Mouse (Mus musculus) heart, embryonic 11.5 days (tissue): Measurements from ENCODE around the gene Kif5a. TPM values are rescaled to one million over a fixed set of nuclear protein-coding genes. Genes with fewer than 3 reads are reported as not detected.

Experiments
- ATAC-seq: fragments of 200-750 bp; cut with Nextera tagmentation; replicated peaks from 2 replicates; pipeline ENCODE4 v1.8.0; 2017; ENCODE audit warnings: moderate library complexity; ENCODE audit not compliant: insufficient number of reproducible peaks, low FRiP score, low TSS enrichment
- H3K27ac ChIP-seq: fragments of 300-500 bp; sonication (generic); 2 replicates; pipeline ENCODE4 v1.5.1; 2014; ENCODE audit warnings: mild to moderate bottlenecking, low read depth, low read length
- H3K27me3 ChIP-seq: fragments of 300-500 bp; sonication (generic); 2 replicates; pipeline ENCODE4 v1.6.1; 2014; ENCODE audit warnings: mild to moderate bottlenecking, low read length, mixed read lengths; ENCODE audit not compliant: control insufficient read depth, insufficient read depth
- H3K36me3 ChIP-seq: fragments of 300-500 bp; sonication (generic); 2 replicates; pipeline ENCODE4 v1.6.1; 2014; ENCODE audit warnings: mild to moderate bottlenecking, low read length, moderate library complexity, mixed read lengths; ENCODE audit not compliant: control insufficient read depth, insufficient read depth
- H3K4me1 ChIP-seq: fragments of 300-500 bp; sonication (generic); 2 replicates; pipeline ENCODE4 v1.6.1; 2014; ENCODE audit warnings: low read length; ENCODE audit not compliant: control insufficient read depth, insufficient read depth
- H3K4me2 ChIP-seq: fragments of 300-500 bp; sonication (generic); 2 replicates; pipeline ENCODE4 v1.6.1; 2014; ENCODE audit warnings: mild to moderate bottlenecking, moderate library complexity
- H3K4me3 ChIP-seq: fragments of 300-500 bp; sonication (generic); 2 replicates; pipeline ENCODE4 v1.5.1; 2014; ENCODE audit warnings: low read depth, low read length
- H3K9ac ChIP-seq: fragments of 300-500 bp; sonication (generic); 2 replicates; pipeline ENCODE4 v1.6.1; 2014; ENCODE audit warnings: mild to moderate bottlenecking, low read depth, low read length, moderate library complexity
- H3K9me3 ChIP-seq: fragments of 300-500 bp; sonication (generic); replicated peaks from 2 replicates; pipeline ENCODE4 v1.6.1; 2016; ENCODE audit warnings: low read length; ENCODE audit not compliant: control insufficient read depth
- WGBS: fragments of 180-500 bp; shearing (Covaris S2); extraction: QIAGEN DNeasy Blood & Tissue Kit; methylation state at CpG from one replicate; pipeline ENCODE4 v1.1.7; 2014; ENCODE audit not compliant: insufficient replicate concordance; 5-methylcytosine and 5-hydroxymethylcytosine counted together
- polyA plus RNA-seq: library from polyadenylated mRNA; unstranded; fragments of >200 nt; fragmentation: Nextera tagmentation; extraction: Ambion mirVana; gene quantifications from 2 replicates; pipeline ENCODE4 v1.2.1, GENCODE M21; 2014

Gene Kif5a
- polyA plus RNA-seq, 1 experiment from 2014 or later: 1.6 TPM

GRCm38 (mm10) chr10:127264971-127265370 lies 1.8 kb upstream of the Kif5a start:
- no peak for ATAC-seq

GRCm38 (mm10) chr10:127264336-127264735 lies 1.2 kb upstream of the Kif5a start:
- ATAC-seq: no peak
- Histone ChIP-seq H3K4me3 (no peak overlapping the region), H3K9me3 (no peaks in the 10 kb centered on the region), H3K4me1 (peaks cover 19% of the 10 kb centered on the region), H3K9ac (no peak overlapping the region), H3K36me3 (peaks cover 4% of the 10 kb centered on the region; the same call in 1 of the 2 replicates), H3K27me3 (peaks cover 34% of the 10 kb centered on the region), H3K4me2 (no peak overlapping the region), H3K27ac (no peak overlapping the region)
- 83% methylated on average over 8 of the region's 8 CpGs for WGBS

More at GRCm38 (mm10) chr10:127264971-127265370, 1.8 kb upstream of the Kif5a start:
- Histone ChIP-seq H3K4me2 (no peak overlapping the region), H3K4me1 (peaks cover 19% of the 10 kb centered on the region), H3K9me3 (no peaks in the 10 kb centered on the region), H3K36me3 (peaks cover 6% of the 10 kb centered on the region; the same call in 1 of the 2 replicates), H3K27ac (no peak overlapping the region), H3K9ac (no peak overlapping the region), H3K4me3 (no peak overlapping the region), H3K27me3 (peaks cover 34% of the 10 kb centered on the region)
- 72% methylated on average over 4 of the region's 4 CpGs for WGBS

- Histone ChIP-seq H3K4me3 (peak overlapping the region; percentile 46; the same call in 1 of the 2 replicates), H3K36me3 (no peaks in the 10 kb centered on the region), H3K27ac (no peak overlapping the region), H3K4me1 (peaks cover 17% of the 10 kb centered on the region), H3K9ac (no peak overlapping the region), H3K9me3 (no peaks in the 10 kb centered on the region), H3K27me3 (peaks cover 34% of the 10 kb centered on the region), H3K4me2 (no peak overlapping the region)
- 64% methylated on average over 3 of the region's 3 CpGs for WGBS
- ATAC-seq: no peak
Observed at GRCm38 (mm10) chr10:127263631-127264030, 483 bp upstream of the Kif5a start.

- ATAC-seq: no peak
- 65% methylated on average over 15 of the region's 15 CpGs for WGBS
- no peak overlapping the region for H3K27ac ChIP-seq
- H3K9me3 ChIP-seq: no peaks in the 10 kb centered on the region
- H3K4me2 ChIP-seq: peak overlapping the region; percentile 86
- 0 out of 2 replicates have a peak overlapping the region, but pooled peaks have one; percentile 46 for H3K4me3 ChIP-seq
- no peaks in the 10 kb centered on the region for H3K36me3 ChIP-seq
- no peak overlapping the region for H3K9ac ChIP-seq
- H3K27me3 ChIP-seq: peaks cover 34% of the 10 kb centered on the region
- H3K4me1 ChIP-seq: peaks cover 7% of the 10 kb centered on the region
Observed at GRCm38 (mm10) chr10:127261706-127262547, 1.2 kb downstream of the Kif5a start.

DNA sequence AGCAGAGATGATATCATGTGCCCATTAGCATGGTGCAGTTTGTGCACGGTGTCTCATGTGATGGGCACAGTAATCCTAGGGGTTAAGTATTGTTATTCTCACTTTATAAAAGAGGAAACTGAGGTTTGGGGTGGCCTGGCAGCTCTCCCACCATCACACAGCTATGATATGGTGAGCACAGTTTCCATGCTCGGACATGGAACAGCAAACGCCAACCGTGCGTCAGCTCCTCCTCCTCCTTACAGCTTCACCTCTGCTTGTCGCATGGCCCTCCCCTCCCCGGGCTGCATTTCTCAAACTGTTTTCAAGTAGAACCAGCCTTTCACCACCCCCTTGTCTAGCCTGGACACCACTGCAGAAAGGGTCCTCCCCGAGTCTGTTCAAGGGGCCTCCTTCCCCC lies 4.7 kb downstream of the Kif5a start:
- peaks cover 24% of the 10 kb centered on the region for H3K27me3 ChIP-seq
- 66% methylated on average over 8 of the region's 8 CpGs for WGBS
- H3K4me2 ChIP-seq: no peak overlapping the region
- H3K9ac ChIP-seq: no peak overlapping the region
- H3K4me3 ChIP-seq: no peak overlapping the region
- no peaks in the 10 kb centered on the region for H3K9me3 ChIP-seq
- H3K4me1 ChIP-seq: 0 out of 2 replicates have a peak, but pooled peaks cover 6% of the 10 kb centered on the region
- no peaks in the 10 kb centered on the region for H3K36me3 ChIP-seq
- ATAC-seq: no peak
- H3K27ac ChIP-seq: no peak overlapping the region

GRCm38 (mm10) chr10:127257790-127258189 lies 5.4 kb downstream of the Kif5a start:
- H3K4me2 ChIP-seq: no peak overlapping the region
- H3K27ac ChIP-seq: no peak overlapping the region
- peaks cover 17% of the 10 kb centered on the region for H3K27me3 ChIP-seq
- no peak overlapping the region for H3K9ac ChIP-seq
- H3K4me3 ChIP-seq: no peak overlapping the region
- no peaks in the 10 kb centered on the region for H3K36me3 ChIP-seq
- WGBS: 72% methylated on average over 6 of the region's 6 CpGs
- ATAC-seq: no peak
- no peaks in the 10 kb centered on the region for H3K9me3 ChIP-seq
- H3K4me1 ChIP-seq: 0 out of 2 replicates have a peak, but pooled peaks cover 3% of the 10 kb centered on the region

- H3K27me3 ChIP-seq: no peaks in the 10 kb centered on the region
- H3K27ac ChIP-seq: no peak overlapping the region
- WGBS: 16% methylated on average over 14 of the region's 14 CpGs
- H3K9me3 ChIP-seq: no peaks in the 10 kb centered on the region
- H3K4me3 ChIP-seq: no peak overlapping the region
- peak; percentile 72; the same call in 1 of the 2 replicates for ATAC-seq
- H3K9ac ChIP-seq: no peak overlapping the region
- H3K4me2 ChIP-seq: no peak overlapping the region
- H3K36me3 ChIP-seq: no peaks in the 10 kb centered on the region
- no peaks in the 10 kb centered on the region for H3K4me1 ChIP-seq
Observed at GRCm38 (mm10) chr10:127255625-127256345, 7.4 kb downstream of the Kif5a start.

- H3K4me2 ChIP-seq: no peak overlapping the region
- H3K36me3 ChIP-seq: no peaks in the 10 kb centered on the region
- no peak overlapping the region for H3K27ac ChIP-seq
- 77% methylated on average over 5 of the region's 5 CpGs for WGBS
- ATAC-seq: no peak
- no peak overlapping the region for H3K9ac ChIP-seq
- no peaks in the 10 kb centered on the region for H3K4me1 ChIP-seq
- no peaks in the 10 kb centered on the region for H3K9me3 ChIP-seq
- H3K4me3 ChIP-seq: no peak overlapping the region
- no peaks in the 10 kb centered on the region for H3K27me3 ChIP-seq
Observed at GRCm38 (mm10) chr10:127250810-127251209, 12.3 kb downstream of the Kif5a start.
